Mouse (Mus musculus) cerebellum, adult 2 months (tissue): Measurements from ENCODE around the gene Dab2ip. TPM values are rescaled to one million over a fixed set of nuclear protein-coding genes. Genes with fewer than 3 reads are reported as not detected.

Experiments used
- DNase-seq, 2 experiments: peaks; one replicate each; pipeline ENCODE4 v3.0.0; 2021
- H3K27ac ChIP-seq: fragments of 200-500 bp; 2 replicates; pipeline ENCODE4 v1.5.1; 2012; ENCODE audit warnings: low read length, control low read depth, inconsistent platforms; ENCODE audit not compliant: insufficient read depth
- H3K27me3 ChIP-seq: fragments of 200-500 bp; 2 replicates; pipeline ENCODE4 v1.6.1; 2012; ENCODE audit warnings: inconsistent platforms, mild to moderate bottlenecking, low read length, moderate library complexity; ENCODE audit not compliant: control insufficient read depth, insufficient read depth
- H3K4me1 ChIP-seq: fragments of 200-500 bp; 2 replicates; pipeline ENCODE4 v1.6.1; 2011; ENCODE audit warnings: low read length; ENCODE audit not compliant: control insufficient read depth, insufficient read depth
- H3K4me3 ChIP-seq: fragments of 200-500 bp; replicated peaks from 2 replicates; pipeline ENCODE3; 2011; ENCODE audit warnings: mild to moderate bottlenecking, low read depth, low read length, control low read depth; ENCODE audit not compliant: insufficient read depth
- CTCF ChIP-seq: fragments of 200-500 bp; IDR thresholded peaks from 2 replicates; pipeline ENCODE4 v1.5.1; 2011; ENCODE audit warnings: low read depth, mild to moderate bottlenecking, control low read depth, low read length, moderate library complexity, borderline replicate concordance; ENCODE audit not compliant: insufficient read depth
- POLR2A ChIP-seq: fragments of 200-500 bp; IDR thresholded peaks from 2 replicates; pipeline ENCODE4 v1.6.1; 2011; ENCODE audit warnings: low read length, control low read depth, borderline replicate concordance; ENCODE audit not compliant: insufficient read depth
- whole genome bisulfite sequencing: fragments of 180-500 bp; shearing (Covaris S2); methylation state at CpG from one replicate; pipeline ENCODE4 v1.1.7; 2018; 5-methylcytosine and 5-hydroxymethylcytosine counted together
- polyA plus RNA-seq: library from polyadenylated mRNA; depleted of rRNA; stranded (reverse); fragments of >200 nt; gene quantifications from 2 replicates; pipeline ENCODE4 v1.2.3, GENCODE M21; 2012

Dab2ip gene
- polyA plus RNA-seq, 1 experiment: 136 TPM

DNA sequence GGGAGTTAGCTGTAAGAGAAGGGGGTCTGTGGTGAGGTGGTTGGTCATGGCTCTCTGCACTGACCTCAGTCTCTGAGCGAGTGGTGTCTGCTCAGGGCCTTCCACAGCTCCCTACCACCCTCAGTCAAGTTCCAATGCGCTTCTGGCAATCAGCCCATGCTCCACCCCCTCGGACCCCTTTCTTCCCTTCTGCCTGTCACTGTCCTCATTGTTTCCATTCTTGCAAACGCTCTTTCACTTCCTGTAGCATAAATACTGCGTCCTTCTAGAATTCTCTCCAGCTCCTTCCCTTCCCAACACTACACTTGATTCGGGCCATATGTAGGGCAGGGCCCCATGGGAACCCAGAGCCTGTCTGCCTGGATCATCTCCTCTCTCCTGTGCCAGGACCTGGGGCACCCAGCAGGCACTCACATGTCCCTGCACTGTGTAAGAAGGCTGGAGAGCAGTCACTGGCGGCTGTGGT lies 12.9 kb upstream of the Dab2ip start:
- peak overlapping the region; percentile 67 for H3K27ac ChIP-seq
- peak; percentile 74 to 86 for DNase-seq
- peaks cover 16% of the 10 kb centered on the region for H3K4me1 ChIP-seq
- WGBS: 6% methylated on average over 7 of the region's 7 CpGs
- H3K4me3 ChIP-seq: peak overlapping the region; percentile 34
- no peaks in the 10 kb centered on the region for H3K27me3 ChIP-seq
- no peak for TF ChIP-seq POLR2A
- no peak for TF ChIP-seq CTCF

- DNase-seq: no peak
- no peak for TF ChIP-seq POLR2A
- no peak for TF ChIP-seq CTCF
- 87% methylated on average over 6 of the region's 6 CpGs for WGBS
- Histone ChIP-seq H3K4me1 (peaks cover 16% of the 10 kb centered on the region), H3K27ac (no peak overlapping the region), H3K4me3 (no peak overlapping the region), H3K27me3 (no peaks in the 10 kb centered on the region)
These were observed 11.6 kb upstream of the Dab2ip start for GRCm38 (mm10) chr2:35546462-35546861.

- H3K4me1 ChIP-seq: peaks cover 16% of the 10 kb centered on the region
- WGBS: 61% methylated on average over 4 of the region's 4 CpGs
These were observed 8.9 kb upstream of the Dab2ip start for GRCm38 (mm10) chr2:35549191-35549590.

GRCm38 (mm10) chr2:35550097-35550496 lies 8.0 kb upstream of the Dab2ip start:
- Histone ChIP-seq H3K27ac (no peak overlapping the region), H3K27me3 (no peaks in the 10 kb centered on the region), H3K4me1 (peaks cover 12% of the 10 kb centered on the region), H3K4me3 (no peak overlapping the region)
- TF ChIP-seq POLR2A (no peak), CTCF (no peak)
- peak in 1 of 2 experiments; percentile 39 for DNase-seq
- 66% methylated on average over 9 of the region's 9 CpGs for WGBS

More at GRCm38 (mm10) chr2:35549191-35549590, 8.9 kb upstream of the Dab2ip start:
- H3K4me3 ChIP-seq: no peak overlapping the region
- H3K27ac ChIP-seq: no peak overlapping the region
- no peaks in the 10 kb centered on the region for H3K27me3 ChIP-seq
- TF ChIP-seq CTCF (no peak), POLR2A (no peak)
- DNase-seq: no peak

- H3K4me3 ChIP-seq: no peak overlapping the region
- H3K27ac ChIP-seq: no peak overlapping the region
- DNase-seq: peak; percentile 44 to 45
- H3K27me3 ChIP-seq: no peaks in the 10 kb centered on the region
- H3K4me1 ChIP-seq: peaks cover 36% of the 10 kb centered on the region
- TF ChIP-seq CTCF: no peak
- TF ChIP-seq POLR2A: no peak
- 62% methylated on average over 5 of the region's 5 CpGs for WGBS
These were observed 1.1 kb upstream of the Dab2ip start for GRCm38 (mm10) chr2:35556918-35557486.

DNA sequence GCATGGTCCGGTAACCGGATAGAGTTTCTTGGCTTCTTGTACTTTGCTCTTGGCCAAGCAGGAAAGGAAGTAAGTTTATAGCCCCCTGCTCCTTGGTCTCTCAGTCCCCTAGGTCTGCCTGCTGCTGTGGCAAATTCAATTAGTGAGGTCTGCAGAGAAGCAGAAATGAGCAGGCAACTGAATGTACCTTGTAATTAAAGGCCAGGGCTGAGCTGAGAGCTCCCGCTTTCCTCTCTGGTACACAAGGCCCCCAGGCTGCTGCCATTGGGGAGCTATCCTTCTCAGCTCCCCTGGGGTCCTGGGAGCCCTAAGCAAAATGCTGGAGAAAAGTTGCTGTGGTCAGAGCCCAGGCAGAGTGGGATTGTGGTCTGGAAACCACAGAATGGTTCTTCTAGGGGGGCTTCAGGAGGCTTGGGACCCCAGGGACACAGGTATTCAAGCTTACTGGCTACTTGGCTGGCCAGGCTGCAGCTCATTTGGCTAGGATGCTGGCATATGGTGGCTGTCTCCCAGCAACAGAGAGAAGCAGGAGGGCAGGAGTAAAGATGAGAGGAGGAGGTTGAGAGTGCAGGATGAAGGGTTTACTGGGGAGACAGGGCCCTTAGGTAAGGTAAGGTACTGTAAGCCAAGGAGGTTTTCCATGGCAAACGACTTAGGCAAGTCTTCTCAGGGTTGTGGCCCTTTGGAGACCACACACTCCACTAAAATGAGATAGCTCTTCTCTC lies 922 bp downstream of the Dab2ip start:
- peak; percentile 72 to 76 for DNase-seq
- WGBS: 42% methylated on average over 4 of the region's 4 CpGs

GRCm38 (mm10) chr2:35559551-35559835 lies 1.4 kb downstream of the Dab2ip start:
- peak overlapping the region; percentile 87 for H3K27ac ChIP-seq
- no peaks in the 10 kb centered on the region for H3K27me3 ChIP-seq
- H3K4me1 ChIP-seq: peaks cover 44% of the 10 kb centered on the region
- peak in 1 of 2 experiments; percentile 69 for DNase-seq
- WGBS: 7% methylated on average over 2 of the region's 2 CpGs
- H3K4me3 ChIP-seq: no peak overlapping the region
- TF ChIP-seq POLR2A (no peak), CTCF (no peak)

More for the DNA sequence above, 922 bp downstream of the Dab2ip start:
- Histone ChIP-seq H3K27me3 (no peaks in the 10 kb centered on the region), H3K4me1 (peaks cover 41% of the 10 kb centered on the region), H3K27ac (peak overlapping the region; percentile 87), H3K4me3 (peak overlapping the region; percentile 51)
- TF ChIP-seq POLR2A (no peak), CTCF (no peak)

- 68% methylated on average over 4 of the region's 4 CpGs for WGBS
- peaks cover 51% of the 10 kb centered on the region for H3K4me1 ChIP-seq
- no peaks in the 10 kb centered on the region for H3K27me3 ChIP-seq
- no peak for DNase-seq
- TF ChIP-seq POLR2A (no peak), CTCF (no peak)
- H3K27ac ChIP-seq: no peak overlapping the region
- H3K4me3 ChIP-seq: no peak overlapping the region
These were observed 5.7 kb downstream of the Dab2ip start for GRCm38 (mm10) chr2:35563722-35564121.
